Mouse (Mus musculus) erythroblast, adult 5-6 weeks (primary cell): ENCODE measurements around the gene Grpel1. TPM values are rescaled to one million over a fixed set of nuclear protein-coding genes. Genes with fewer than 3 reads are reported as not detected.

Source experiments
- ATAC-seq: replicated peaks from 2 replicates; pipeline ENCODE4 v1.8.0; 2016; ENCODE audit warnings: moderate number of reproducible peaks, mild to moderate bottlenecking, moderate TSS enrichment, inconsistent platforms; ENCODE audit not compliant: poor library complexity, low FRiP score, severe bottlenecking
- total RNA-seq, 2 experiments: library from RNA; stranded (forward) in 1 of 2; stranded (reverse) in 1 of 2; fragments of 150-400 nt in 1 of 2; fragments of 200-764, 138-1000 nt in 1 of 2; gene quantifications; 2 replicates each; pipeline versions ENCODE4 v1.2.3 to v1.2.4; 2015 to 2017; ENCODE audit warnings: low replicate concordance in 2 of 2

Grpel1 gene
- total RNA-seq, 2 experiments from 2014 or later, result 8.5 to 10.6 TPM

GRCm38 (mm10) chr5:36458926-36459325, 5.9 kb upstream of the Grpel1 start:
- no peak for ATAC-seq

DNA sequence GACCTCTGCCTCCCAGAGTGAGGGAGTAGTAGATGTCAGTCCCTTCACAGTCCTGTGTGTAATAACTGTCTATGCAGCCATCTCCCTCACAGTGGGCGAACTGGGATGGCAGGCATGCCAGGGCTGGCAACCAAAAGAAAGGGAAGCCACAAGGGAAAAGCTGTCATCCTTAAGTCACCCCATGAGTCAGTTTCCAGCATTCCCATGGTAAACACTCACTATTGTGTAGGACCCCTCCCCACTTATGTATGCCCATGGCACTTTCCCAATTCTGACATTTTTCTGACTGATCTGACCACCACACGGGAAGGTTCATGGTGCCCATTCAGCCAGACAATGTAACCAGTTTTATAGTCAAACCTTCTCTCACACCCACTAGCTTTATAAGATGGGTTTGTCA, 4.1 kb upstream of the Grpel1 start:
- no peak for ATAC-seq

GRCm38 (mm10) chr5:36461231-36461630, 3.6 kb upstream of the Grpel1 start:
- ATAC-seq, result no peak

DNA sequence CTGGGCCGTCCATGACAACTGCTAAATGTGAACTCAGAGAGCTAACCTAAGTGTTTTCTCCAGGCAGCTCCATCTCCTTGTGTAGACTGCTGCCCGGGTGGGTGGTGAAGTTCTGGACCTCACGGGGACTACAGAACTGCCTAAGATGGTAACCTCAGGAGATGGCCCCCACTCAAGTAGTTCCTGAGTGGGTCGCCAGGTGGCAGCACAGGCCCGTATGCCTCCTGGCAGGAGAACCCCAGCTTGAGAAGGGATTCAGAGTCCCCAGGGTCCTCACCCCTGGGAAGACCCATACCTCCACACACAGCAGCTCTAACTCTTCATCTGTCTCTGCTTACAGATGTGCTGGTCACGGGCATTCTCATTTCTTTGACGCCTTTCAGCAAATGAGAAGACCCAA, 2.0 kb upstream of the Grpel1 start:
- ATAC-seq, result peak; percentile 38

DNA sequence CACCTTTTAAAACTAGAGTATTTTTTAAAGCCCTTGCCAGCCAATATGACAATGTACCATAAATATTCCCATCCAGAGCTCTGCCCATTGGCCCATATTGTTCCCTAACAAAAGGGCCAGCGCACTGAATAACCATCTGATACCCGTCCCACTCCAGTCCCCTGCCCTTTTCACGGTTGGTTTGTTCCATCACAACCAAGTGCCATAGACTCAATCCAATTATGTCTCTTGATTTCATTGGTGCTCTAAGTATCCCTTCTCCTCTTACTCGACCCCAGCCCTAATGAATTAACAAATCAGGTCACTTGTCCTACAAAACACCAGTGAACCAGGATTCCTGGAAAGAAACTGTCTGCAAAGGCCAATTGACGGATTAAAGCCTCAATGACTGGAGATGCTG, 1.4 kb upstream of the Grpel1 start:
- no peak for ATAC-seq

DNA sequence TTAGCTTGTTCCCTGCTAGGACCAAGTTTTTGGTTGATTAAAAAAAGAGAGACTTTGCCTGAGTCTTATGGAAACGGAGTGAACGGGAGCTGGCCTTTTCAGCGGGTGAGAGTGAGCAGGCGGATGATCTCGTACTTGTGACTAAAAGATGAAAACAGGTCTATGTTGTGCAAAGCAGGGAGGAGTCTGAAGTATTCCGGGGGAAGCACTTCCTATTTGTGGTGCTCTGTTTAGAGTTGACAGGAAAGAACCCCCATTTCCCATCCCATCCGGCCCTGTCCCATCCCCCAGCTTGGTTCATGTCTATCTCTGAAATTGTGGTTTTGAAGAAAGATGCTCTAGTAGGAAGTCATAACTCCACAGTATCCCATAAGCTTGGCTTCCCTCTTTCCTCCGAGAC, 1.1 kb downstream of the Grpel1 start:
- no peak for ATAC-seq

GRCm38 (mm10) chr5:36471206-36471605, 6.4 kb downstream of the Grpel1 start:
- no peak for ATAC-seq

- ATAC-seq, result no peak
Observed at GRCm38 (mm10) chr5:36472876-36473655, 8.3 kb downstream of the Grpel1 start.

DNA sequence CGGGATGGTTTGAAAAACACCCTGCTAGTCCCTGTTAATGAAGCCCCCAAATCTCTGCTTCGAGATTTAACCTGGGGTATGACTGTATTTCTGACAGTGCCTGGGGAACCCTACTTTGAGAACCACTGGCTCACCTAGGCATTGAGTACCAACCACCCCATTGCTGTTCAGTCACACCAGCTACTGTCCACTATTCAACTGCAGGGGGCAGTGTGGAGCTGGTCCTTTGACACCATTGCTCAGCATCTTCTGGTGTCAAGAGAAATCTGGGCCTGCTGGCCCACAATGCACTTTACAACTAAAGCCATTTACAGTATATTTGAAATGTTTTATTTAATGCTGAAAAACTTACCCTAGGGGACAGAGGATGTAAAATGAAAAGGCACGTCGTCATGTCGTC, 9.5 kb downstream of the Grpel1 start:
- ATAC-seq, result peak; percentile 89

- ATAC-seq, result no peak
Observed at GRCm38 (mm10) chr5:36477486-36477885, 12.7 kb downstream of the Grpel1 start.

DNA sequence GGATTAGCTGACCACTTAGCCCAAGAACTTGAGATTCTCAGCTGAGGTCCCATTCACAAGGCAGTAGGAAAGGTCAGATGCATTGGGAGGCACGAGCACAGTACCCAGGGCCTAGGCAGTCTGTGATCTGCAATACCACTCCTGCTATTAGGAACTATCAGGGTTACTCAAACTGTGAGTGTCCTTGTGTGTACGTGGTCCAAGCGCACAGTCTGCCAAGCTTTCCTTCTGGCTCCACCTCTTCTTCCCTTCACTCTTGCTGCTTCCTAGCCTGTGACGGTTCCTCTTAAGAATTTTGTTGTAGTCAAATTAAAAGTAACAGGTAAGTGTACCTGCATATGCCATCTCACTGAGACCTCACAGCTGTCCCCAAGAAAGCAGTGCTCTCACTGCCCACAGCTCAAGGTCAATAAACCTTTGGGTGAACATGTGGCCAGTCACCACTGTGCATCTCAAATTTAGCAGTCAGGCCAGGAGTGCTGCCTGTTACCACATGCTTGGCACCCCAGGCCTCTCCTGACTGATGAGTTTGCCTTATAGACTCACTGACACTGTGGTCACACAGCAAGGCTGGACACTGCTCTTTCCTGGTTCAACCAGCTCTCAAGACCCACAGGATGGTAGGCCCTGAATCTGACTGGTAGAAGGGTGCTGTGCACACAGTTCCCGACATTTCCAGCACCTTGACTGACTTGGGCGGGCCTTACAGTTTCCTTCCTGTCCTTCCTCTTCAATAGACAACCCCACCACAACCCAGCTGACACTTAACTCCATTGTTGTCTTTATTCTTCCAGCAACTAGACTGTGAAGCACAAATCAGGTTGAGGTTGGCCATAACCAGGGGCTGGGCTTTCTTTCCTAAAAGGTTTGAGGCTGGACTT, 14.0 kb downstream of the Grpel1 start:
- ATAC-seq, result no peak

DNA sequence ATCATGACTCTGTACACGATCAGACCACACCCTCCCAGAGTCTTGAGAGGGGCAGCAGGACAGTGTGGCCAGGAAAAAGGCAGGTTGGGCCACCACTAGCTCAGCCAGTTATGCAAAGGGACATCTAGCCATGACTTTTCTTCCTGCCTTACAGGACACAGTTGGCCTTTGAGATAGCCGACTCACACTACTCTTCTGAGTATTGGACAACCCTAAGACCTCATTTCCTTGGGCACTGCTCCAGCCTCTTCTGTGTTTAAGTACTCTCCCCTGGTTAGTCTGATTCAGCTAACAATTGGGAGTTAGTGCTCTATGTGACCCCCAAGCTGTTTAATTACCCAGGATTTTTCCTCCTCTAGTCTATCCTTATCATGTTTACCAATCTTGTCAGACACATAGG, 14.9 kb downstream of the Grpel1 start:
- ATAC-seq, result no peak

- no peak for ATAC-seq
Observed at GRCm38 (mm10) chr5:36480398-36480797, 15.6 kb downstream of the Grpel1 start.

DNA sequence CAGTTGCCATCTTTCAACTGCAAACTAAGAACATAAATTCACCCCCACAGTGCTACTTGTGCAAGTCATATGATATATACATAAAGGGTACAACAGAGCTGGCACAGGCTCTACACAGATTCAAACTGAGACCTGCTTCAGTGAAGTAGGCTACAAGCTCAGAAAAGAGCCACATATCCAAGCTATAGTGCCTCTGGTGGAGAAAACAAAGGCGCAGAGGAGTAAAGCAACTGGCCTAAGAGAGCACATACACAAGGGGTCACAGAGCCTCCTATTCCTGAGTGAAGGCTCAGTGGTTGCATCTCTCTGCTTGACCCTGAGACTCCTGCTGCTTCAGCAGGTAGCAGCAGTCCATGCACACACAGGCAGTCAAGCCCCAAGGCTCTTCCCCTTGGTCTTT, 16.3 kb downstream of the Grpel1 start:
- no peak for ATAC-seq

GRCm38 (mm10) chr5:36483203-36484101, 18.7 kb downstream of the Grpel1 start:
- ATAC-seq, result peak; percentile 31

GRCm38 (mm10) chr5:36484171-36484990, 19.6 kb downstream of the Grpel1 start, which contains the start of the genes Tada2b and Ccdc96:
Tada2b (minus strand) TSS chr5:36484285.
Ccdc96 (plus strand) TSS chr5:36484588.
- peak; percentile 91 for ATAC-seq

- ATAC-seq, result no peak
Observed at GRCm38 (mm10) chr5:36485306-36485705, 20.5 kb downstream of the Grpel1 start.

GRCm38 (mm10) chr5:36489225-36489624, 24.4 kb downstream of the Grpel1 start:
- no peak for ATAC-seq

DNA sequence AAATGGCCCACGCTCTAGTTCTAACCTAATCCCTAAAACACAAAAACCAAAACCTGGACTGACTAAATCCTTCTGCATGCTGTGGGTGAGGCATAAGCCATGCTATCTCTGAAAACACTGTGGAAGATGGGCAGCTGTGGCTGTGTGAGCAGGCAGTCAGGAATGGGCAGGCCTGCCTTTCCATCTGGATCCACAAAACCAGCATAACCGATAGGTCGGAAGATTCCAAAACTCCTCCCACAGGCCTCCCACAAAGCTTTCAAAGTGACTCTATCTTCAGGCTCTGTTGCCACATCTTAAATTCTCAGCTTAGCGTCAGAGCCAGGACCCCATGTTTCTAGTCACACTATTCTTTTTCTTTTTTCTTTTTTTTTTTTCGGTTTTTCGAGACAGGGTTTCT, 29.1 kb downstream of the Grpel1 start:
- no peak for ATAC-seq
